Comparison of ENCODE assay signal across 9 mouse cellular contexts in the genomic region with DNA sequence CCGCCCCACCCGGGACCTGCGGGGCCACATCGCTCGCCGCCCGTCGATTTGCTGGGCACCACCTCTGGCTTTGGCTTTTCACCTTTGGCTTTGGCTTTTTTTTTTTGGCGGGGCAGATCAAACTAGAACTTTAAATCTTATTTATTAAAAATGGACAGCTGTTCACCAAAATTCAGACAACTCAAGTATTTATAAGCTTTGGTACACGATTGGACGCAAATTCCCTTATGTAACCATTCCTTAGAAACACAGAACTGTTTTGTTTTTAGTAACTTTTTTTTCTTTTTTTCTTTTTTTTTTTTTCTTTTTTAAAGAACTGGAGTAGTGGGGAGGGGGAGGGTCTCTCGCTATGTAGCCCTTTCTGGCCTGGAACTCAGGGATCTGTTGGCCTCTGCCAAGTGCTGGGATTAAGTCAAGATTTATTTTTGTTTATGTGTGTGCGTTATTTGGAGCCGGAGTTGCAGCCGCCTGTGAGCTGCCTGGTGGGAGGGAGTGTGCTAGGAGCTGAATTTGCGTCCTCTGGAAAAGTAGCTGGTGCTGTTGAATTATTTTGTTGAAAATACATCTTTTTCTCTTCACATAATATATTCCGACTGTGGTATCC. TPM values are rescaled to one million over a fixed set of nuclear protein-coding genes. Genes with fewer than 3 reads are reported as not detected.
DNase-seq lines count a peak whose midpoint lies in the region; ATAC-seq and TF ChIP-seq lines count a peak whose summit lies in the region.
"Had no signal": no experiment of that assay in that cellular context is flagged by ENCODE, and none has a peak within 500 bp of the region (broad histone marks: within the 10 kb centered on the region; RNA-seq: fewer than 3 reads in every experiment).

No protein-coding gene starts in this region.

- TF ChIP-seq POLR2A in MEL (IDR thresholded peaks at IDR 0.05; ENCODE audit: control insufficient read depth in 1 of 2, insufficient read depth in 1 of 2, low read depth in 1 of 2, low read length in 2 of 2, poor library complexity in 1 of 2): no peak

- no peak for TF ChIP-seq RAD21 in MEL (IDR thresholded peaks at IDR 0.05; ENCODE audit: low read depth, low read length)

- no peak for TF ChIP-seq EP300 in MEL (IDR thresholded peaks at IDR 0.05; ENCODE audit: low read depth in 1 of 2, low read length in 2 of 2)

- H3K9ac ChIP-seq in MEL (ENCODE audit: control insufficient read depth, low read depth, low read length, poor library complexity, severe bottlenecking): peak overlapping the region; percentile 73
- peak overlapping the region; percentile 67 for H3K9ac ChIP-seq in forebrain, embryonic 15.5 days (replicated peaks)
- H3K9ac ChIP-seq in hindbrain, embryonic 14.5 days: peak overlapping the region; percentile 74

- TF ChIP-seq CTCF in MEL (IDR thresholded peaks at IDR 0.05 in 2 of 3, conservative IDR thresholded peaks at IDR 0.05 in 1 of 3; ENCODE audit: control insufficient read depth in 1 of 3, insufficient read depth in 1 of 3, low read depth in 2 of 3, low read length in 3 of 3, poor library complexity in 1 of 3, severe bottlenecking in 1 of 3): no peak

- H3K4me1 ChIP-seq in MEL (ENCODE audit: control insufficient read depth in 1 of 2, insufficient read depth in 2 of 2, low read length in 2 of 2): peaks cover 0 to 7% of the 10 kb centered on the region in 2 experiments; a peak in 2 of 4 replicates
- H3K4me1 ChIP-seq in forebrain, embryonic 15.5 days: peaks cover 8% of the 10 kb centered on the region
- H3K4me1 ChIP-seq in hindbrain, embryonic 14.5 days (replicated peaks; ENCODE audit: control insufficient read depth, insufficient read depth, low read length): peaks cover 9% of the 10 kb centered on the region; the same call in 1 of the 2 replicates

- DNase-seq in cerebellum, adult 9-10 months: peak; percentile 54
- DNase-seq in cerebellum, adult 11 months: no peak
- no peak for DNase-seq in MEL (ENCODE audit: low read depth, low spot score)
- DNase-seq in hindbrain, embryonic 14.5 days (ENCODE audit: low spot score): no peak
- no peak for DNase-seq in ovary, postnatal 36 days (ENCODE audit: low spot score)
- no peak for DNase-seq in adrenal gland, postnatal 25 days

- H3K36me3 ChIP-seq in MEL (ENCODE audit: control insufficient read depth in 1 of 2, insufficient read depth in 2 of 2, low read length in 2 of 2) (peaks cover 0 to 4% of the 10 kb centered on the region in 2 experiments; a peak in 2 of 4 replicates), macrophage (ENCODE audit: inconsistent target) (no peaks in the 10 kb centered on the region)
- H3K36me3 ChIP-seq in forebrain, embryonic 15.5 days: no peaks in the 10 kb centered on the region
- no peaks in the 10 kb centered on the region for H3K36me3 ChIP-seq in hindbrain, embryonic 14.5 days (replicated peaks; ENCODE audit: control insufficient read depth, insufficient read depth)

- WGBS in forebrain, embryonic 15.5 days: 4% methylated on average over 17 of the region's 17 CpGs
- WGBS in hindbrain, embryonic 14.5 days: 6% methylated on average over 17 of the region's 17 CpGs
- WGBS in macrophage (ENCODE audit: missing documents): 29% methylated on average over 15 of the region's 17 CpGs

- peak overlapping the region; percentile 79 for H3K27ac ChIP-seq in MEL (ENCODE audit: control insufficient read depth, low read depth, low read length)
- peak overlapping the region; percentile 85 for H3K27ac ChIP-seq in forebrain, embryonic 15.5 days (replicated peaks)
- no peak overlapping the region for H3K27ac ChIP-seq in hindbrain, embryonic 14.5 days
- no peak overlapping the region for H3K27ac ChIP-seq in macrophage

- no peaks in the 10 kb centered on the region for H3K27me3 ChIP-seq in MEL (ENCODE audit: control insufficient read depth in 1 of 2, insufficient read depth in 2 of 2, low read length in 2 of 2)
- no peaks in the 10 kb centered on the region for H3K27me3 ChIP-seq in forebrain, embryonic 15.5 days
- H3K27me3 ChIP-seq in hindbrain, embryonic 14.5 days (ENCODE audit: control insufficient read depth, insufficient read depth, low read length): no peaks in the 10 kb centered on the region

- no peak for ATAC-seq in forebrain, embryonic 15.5 days (replicated peaks)
- ATAC-seq in hindbrain, embryonic 14.5 days (ENCODE audit: low FRiP score): no peak

- no peaks in the 10 kb centered on the region for H3K9me3 ChIP-seq in MEL (replicated peaks; ENCODE audit: insufficient read depth, low read length)
- H3K9me3 ChIP-seq in forebrain, embryonic 15.5 days: no peaks in the 10 kb centered on the region
- H3K9me3 ChIP-seq in hindbrain, embryonic 14.5 days (ENCODE audit: control insufficient read depth, low read length): no peaks in the 10 kb centered on the region

- peak overlapping the region; percentile 92 for H3K4me2 ChIP-seq in forebrain, embryonic 15.5 days (replicated peaks)
- H3K4me2 ChIP-seq in hindbrain, embryonic 14.5 days (replicated peaks): peak overlapping the region; percentile 71

- peaks cover 3% of the 10 kb centered on the region; the same call in 1 of the 2 replicates for H3K79me2 ChIP-seq in MEL (ENCODE audit: control insufficient read depth, insufficient read depth, low read length, poor library complexity)
- H3K79me2 ChIP-seq in macrophage (ENCODE audit: inconsistent target): no peaks in the 10 kb centered on the region

- H3K4me3 ChIP-seq in MEL (ENCODE audit: control insufficient read depth in 1 of 2, insufficient read depth in 1 of 2, low read depth in 2 of 2, low read length in 2 of 2): peak overlapping the region; percentile 64 to 88
- peak overlapping the region; percentile 53 for H3K4me3 ChIP-seq in forebrain, embryonic 15.5 days
- H3K4me3 ChIP-seq in hindbrain, embryonic 14.5 days (replicated peaks; ENCODE audit: low read length): peak overlapping the region; percentile 74
- peak overlapping the region; percentile 49 for H3K4me3 ChIP-seq in macrophage (ENCODE audit: inconsistent target)

TF ChIP-seq in MEL, 35 proteins besides CTCF, POLR2A, EP300 and RAD21:
- TF ChIP-seq MAZ (IDR thresholded peaks at IDR 0.05; ENCODE audit: low read depth, low read length) (no peak), ZNF384 (IDR thresholded peaks at IDR 0.05; ENCODE audit: low read depth, low read length) (peak; percentile 64), ZC3H11A (IDR thresholded peaks at IDR 0.05; ENCODE audit: low read depth, low read length) (no peak), NELFE (IDR thresholded peaks at IDR 0.05; ENCODE audit: low read depth, low read length) (peak; percentile 48; the same call in 1 of the 2 replicates), BHLHE40 (IDR thresholded peaks at IDR 0.05; ENCODE audit: borderline replicate concordance, low read depth, low read length) (no peak)
TF ChIP-seq in MEL: peak in this region for 2.

RNA-seq across cellular contexts. Expression of a gene that starts 0.9 kb away (rescaled TPM):
- total RNA-seq in MEL (2012; rRNA removed): 8.5 and 9.6 TPM in 2 replicates
- polyA plus RNA-seq in MEL (2012; ENCODE audit: insufficient read depth in 1 of 2, insufficient read length in 2 of 2, low read depth in 1 of 2, low replicate concordance in 2 of 2, missing spikeins in 1 of 2): 10 to 100 TPM in 1 of 2 experiments, not detected in 1; 12.8 TPM
- polyA plus RNA-seq in forebrain, embryonic 15.5 days (2015; fragmentation: Nextera tagmentation; extraction: Ambion mirVana): 58.1 and 62.0 TPM in 2 replicates
- 48.1 and 51.8 TPM in 2 replicates for polyA plus RNA-seq in hindbrain, embryonic 14.5 days (2014; fragmentation: Nextera tagmentation; extraction: Ambion mirVana)
- total RNA-seq in macrophage (2018; cell fraction: chromatin; rRNA removed): 10 to 100 TPM in 24 of 26 experiments, 1 to 10 TPM in 2; 6.8 to 54.9 (median 27.1) TPM
- total RNA-seq in macrophage (2018; cell fraction: cytosol; rRNA removed): 10 to 100 TPM in 5 of 26 experiments, 1 to 10 TPM in 21; 5.9 to 10.9 (median 8.5) TPM
- 10 to 100 TPM in 23 of 26 experiments, 1 to 10 TPM in 3; 6.0 to 48.9 (median 20.0) TPM for total RNA-seq in macrophage (2018; cell fraction: nucleus; rRNA removed)
- polyA plus RNA-seq in macrophage (2018): 6.5 to 8.1 TPM (median 6.5 TPM) in 3 replicates
- 20.4 and 22.5 TPM in 2 replicates for total RNA-seq in adrenal gland, postnatal 25 days (2021)

RNA-seq across cellular contexts. Expression of a gene that starts 27.4 kb away (rescaled TPM):
- total RNA-seq in MEL (2012; rRNA removed): 8.1 and 9.0 TPM in 2 replicates
- 10 to 100 TPM in 1 of 2 experiments, not detected in 1; 15.6 TPM for polyA plus RNA-seq in MEL (2012; ENCODE audit: insufficient read depth in 1 of 2, insufficient read length in 2 of 2, low read depth in 1 of 2, low replicate concordance in 2 of 2, missing spikeins in 1 of 2)
- polyA plus RNA-seq in forebrain, embryonic 15.5 days (2015; fragmentation: Nextera tagmentation; extraction: Ambion mirVana): 19.9 and 21.0 TPM in 2 replicates
- polyA plus RNA-seq in hindbrain, embryonic 14.5 days (2014; fragmentation: Nextera tagmentation; extraction: Ambion mirVana): 24.3 and 24.9 TPM in 2 replicates
- 10 to 100 TPM in 23 of 26 experiments, 1 to 10 TPM in 3; 3.6 to 46.3 (median 31.4) TPM for total RNA-seq in macrophage (2018; cell fraction: chromatin; rRNA removed)
- 10 to 100 TPM in 22 of 26 experiments, 1 to 10 TPM in 4; 5.5 to 23.6 (median 17.8) TPM for total RNA-seq in macrophage (2018; cell fraction: cytosol; rRNA removed)
- total RNA-seq in macrophage (2018; cell fraction: nucleus; rRNA removed): 10 to 100 TPM in 21 of 26 experiments, 1 to 10 TPM in 5; 5.4 to 44.9 (median 24.4) TPM
- polyA plus RNA-seq in macrophage (2018): 12.4 to 17.4 TPM (median 12.8 TPM) in 3 replicates
- total RNA-seq in adrenal gland, postnatal 25 days (2021): 28.7 and 37.2 TPM in 2 replicates

RNA-seq across cellular contexts. Expression of a gene that starts 54.3 kb away (rescaled TPM):
- total RNA-seq in MEL (2012; rRNA removed): not detected in 2 replicates
- polyA plus RNA-seq in MEL (2012; ENCODE audit: insufficient read depth in 1 of 2, insufficient read length in 2 of 2, low read depth in 1 of 2, low replicate concordance in 2 of 2, missing spikeins in 1 of 2) (under 1 TPM in 1 of 2 experiments, not detected in 1; 0.08 TPM), macrophage (2018) (not detected in 3 replicates)
- 21.2 and 23.7 TPM in 2 replicates for polyA plus RNA-seq in forebrain, embryonic 15.5 days (2015; fragmentation: Nextera tagmentation; extraction: Ambion mirVana)
- polyA plus RNA-seq in hindbrain, embryonic 14.5 days (2014; fragmentation: Nextera tagmentation; extraction: Ambion mirVana): 20.2 and 21.2 TPM in 2 replicates
- total RNA-seq in macrophage (2018; cell fraction: chromatin; rRNA removed): under 1 TPM in 1 of 26 experiments, not detected in 25; 0.66 TPM
- total RNA-seq in macrophage (2018; cell fraction: cytosol; rRNA removed): not detected
- not detected for total RNA-seq in macrophage (2018; cell fraction: nucleus; rRNA removed)
- total RNA-seq in adrenal gland, postnatal 25 days (2021): 6.8 and 8.0 TPM in 2 replicates
- total RNA-seq: hematopoietic stem cell, adult 5-6 weeks had no signal

Comparison
In these comparisons a context has a peak if more than half of its experiments do, and no peak if none do; other contexts are left out.
1. H3K27ac ChIP-seq: peak in MEL (single experiment) and forebrain, embryonic 15.5 days (single experiment); none in hindbrain, embryonic 14.5 days (single experiment) and macrophage (single experiment).
2. Peak in every context shown above with its lines, with median percentiles within 50 percentile points of each other: H3K4me3 ChIP-seq and H3K9ac ChIP-seq.